Mouse (Mus musculus) E14TG2a.4 (cell line): ENCODE measurements at regions not wholly inside any gene's neighbourhood (a gene's known extent, or its start where the extent isn't known, plus 50 kb on each side); places are given as distances from the start of the nearest gene placed in this dataset.
"Not testable (repeated sequence)": the region's sequence is repeated elsewhere in the genome, so short reads cannot be mapped to it uniquely, and the experiment has no call there.

Source experiments
- H3K27me3 ChIP-seq: 2 replicates; pipeline ENCODE4 v1.6.1; 2014; ENCODE audit warnings: low read length, control low read depth; ENCODE audit not compliant: insufficient read depth
- H3K36me3 ChIP-seq: 2 replicates; pipeline ENCODE4 v1.6.1; 2014; ENCODE audit warnings: low read length, control low read depth; ENCODE audit not compliant: insufficient read depth
- H3K4me1 ChIP-seq: replicated peaks from 2 replicates; pipeline ENCODE4 v1.6.1; 2014; ENCODE audit warnings: low read depth, low read length, control low read depth
- H3K4me3 ChIP-seq: replicated peaks from 2 replicates; pipeline ENCODE4 v1.5.1; 2014; ENCODE audit warnings: mild to moderate bottlenecking, low read length
- H3K9me3 ChIP-seq: 2 replicates; pipeline ENCODE4 v1.6.1; 2014; ENCODE audit warnings: low read length, control low read depth
- CTCF ChIP-seq: conservative IDR thresholded peaks from 2 replicates; pipeline ENCODE4 v1.5.1; 2014; ENCODE audit warnings: low read length
- NANOG ChIP-seq: IDR thresholded peaks from 2 replicates; pipeline ENCODE4 v1.6.1; 2014; ENCODE audit warnings: borderline replicate concordance, low read length, mixed read lengths
- POU5F1 ChIP-seq: IDR thresholded peaks from 2 replicates; pipeline ENCODE4 v1.6.1; 2014; ENCODE audit warnings: low read length, borderline replicate concordance

DNA sequence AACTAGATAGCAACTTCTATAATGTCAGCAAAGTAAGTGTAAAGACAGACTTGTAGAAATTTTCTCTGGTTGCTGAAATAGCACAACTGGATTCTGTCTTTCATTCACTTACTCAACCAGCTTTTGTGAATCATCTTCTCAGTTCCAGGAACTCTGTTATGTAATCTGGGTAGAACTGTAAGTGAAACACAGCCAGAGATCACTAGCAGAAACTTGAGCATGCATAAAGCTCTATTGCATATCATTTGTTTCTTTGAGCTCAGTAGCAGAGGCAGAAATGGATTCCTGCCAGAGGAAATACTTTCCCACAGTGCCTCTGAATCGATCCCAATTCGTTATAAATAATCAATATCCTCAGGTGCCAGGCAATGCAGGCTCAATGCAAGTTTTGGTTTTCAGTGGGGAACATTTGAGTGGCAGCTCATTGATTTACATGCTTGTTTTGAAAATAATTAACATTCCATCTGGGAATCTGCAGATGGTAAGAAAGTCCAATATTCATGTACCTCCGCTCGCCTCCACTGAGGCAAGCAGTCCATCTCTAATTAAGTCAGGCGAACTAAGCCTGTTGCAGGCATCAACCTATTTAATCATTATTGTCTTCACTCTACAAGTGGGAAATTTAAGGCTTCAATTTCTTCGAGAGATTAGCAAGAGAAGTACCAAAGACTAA is 137.5 kb upstream of the Ghr start:
- no peaks in the 10 kb centered on the region for H3K9me3 ChIP-seq
- no peak for TF ChIP-seq CTCF
- no peak for TF ChIP-seq POU5F1
- no peak for TF ChIP-seq NANOG
- no peaks in the 10 kb centered on the region for H3K36me3 ChIP-seq
- H3K4me3 ChIP-seq: no peak overlapping the region
- no peaks in the 10 kb centered on the region for H3K4me1 ChIP-seq
- H3K27me3 ChIP-seq: no peaks in the 10 kb centered on the region

DNA sequence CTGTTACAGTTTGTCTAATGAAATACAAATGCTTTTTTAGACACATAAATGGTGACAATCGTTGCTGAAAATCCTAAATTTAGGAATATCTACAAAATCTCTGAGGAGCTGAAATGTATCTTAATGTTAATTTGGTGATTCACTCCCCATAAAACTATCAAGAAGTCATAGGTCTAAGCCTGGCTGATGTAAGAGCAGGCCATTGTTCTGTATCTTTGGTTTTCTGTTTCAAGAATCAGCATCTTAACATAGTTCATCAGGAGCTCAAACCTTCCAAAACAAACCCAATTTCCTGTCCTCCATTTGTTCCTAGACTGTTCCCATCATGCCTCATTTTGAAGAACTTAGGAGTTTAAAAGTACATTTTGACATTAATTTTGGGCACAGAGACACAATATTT is 128.5 kb upstream of the Ghr start:
- Histone ChIP-seq H3K36me3 (no peaks in the 10 kb centered on the region), H3K4me3 (no peak overlapping the region), H3K4me1 (no peaks in the 10 kb centered on the region), H3K9me3 (no peaks in the 10 kb centered on the region), H3K27me3 (no peaks in the 10 kb centered on the region)
- TF ChIP-seq NANOG (no peak), CTCF (no peak), POU5F1 (no peak)

DNA sequence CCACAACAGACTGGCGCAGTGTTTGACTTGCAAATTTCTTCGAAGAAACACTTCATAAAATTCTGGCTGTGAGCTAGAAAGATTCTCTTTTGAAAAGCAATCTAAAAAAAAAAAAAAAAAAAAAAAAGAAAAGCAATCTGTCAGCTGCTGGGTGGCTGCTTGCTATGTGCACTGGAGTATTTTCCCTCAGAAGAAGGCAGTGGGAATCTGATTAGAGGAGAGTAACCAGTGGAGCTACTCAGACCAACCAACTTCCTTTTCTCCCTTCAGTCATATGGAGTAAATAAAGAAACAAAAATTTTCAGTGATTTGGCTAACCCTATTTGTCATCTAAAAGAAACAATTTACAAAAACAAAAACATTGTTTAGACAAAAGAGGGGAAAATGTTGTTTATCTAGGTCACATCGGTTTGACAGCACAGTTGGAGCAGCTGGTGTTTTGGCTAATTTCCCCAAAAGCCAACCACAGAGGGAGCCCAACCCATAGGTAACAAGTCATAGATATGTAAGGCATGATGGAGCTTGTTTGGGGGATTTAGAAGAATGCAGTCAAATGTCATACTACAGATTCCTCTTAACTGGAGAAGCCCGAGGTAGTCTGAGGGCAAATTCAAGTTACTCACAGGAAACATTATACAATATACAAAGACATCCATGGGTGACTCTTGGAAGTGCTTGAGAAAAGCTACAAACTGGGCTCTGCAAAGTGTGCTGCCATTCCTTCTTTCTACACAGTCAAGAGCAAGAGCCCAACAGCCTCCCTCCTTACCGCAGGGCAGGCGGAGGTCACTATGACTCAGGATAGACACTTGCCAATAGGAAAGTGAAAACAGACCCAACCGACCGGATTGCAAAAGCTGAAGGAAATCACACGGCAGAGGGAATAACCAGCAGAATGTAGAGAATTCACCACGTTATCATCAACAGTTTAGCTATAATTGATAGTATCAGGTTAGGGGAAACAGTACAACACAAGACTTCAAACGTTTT is 124.1 kb upstream of the Ghr start:
- no peak for TF ChIP-seq CTCF
- TF ChIP-seq POU5F1: no peak
- TF ChIP-seq NANOG: no peak
- H3K4me3 ChIP-seq: no peak overlapping the region

DNA sequence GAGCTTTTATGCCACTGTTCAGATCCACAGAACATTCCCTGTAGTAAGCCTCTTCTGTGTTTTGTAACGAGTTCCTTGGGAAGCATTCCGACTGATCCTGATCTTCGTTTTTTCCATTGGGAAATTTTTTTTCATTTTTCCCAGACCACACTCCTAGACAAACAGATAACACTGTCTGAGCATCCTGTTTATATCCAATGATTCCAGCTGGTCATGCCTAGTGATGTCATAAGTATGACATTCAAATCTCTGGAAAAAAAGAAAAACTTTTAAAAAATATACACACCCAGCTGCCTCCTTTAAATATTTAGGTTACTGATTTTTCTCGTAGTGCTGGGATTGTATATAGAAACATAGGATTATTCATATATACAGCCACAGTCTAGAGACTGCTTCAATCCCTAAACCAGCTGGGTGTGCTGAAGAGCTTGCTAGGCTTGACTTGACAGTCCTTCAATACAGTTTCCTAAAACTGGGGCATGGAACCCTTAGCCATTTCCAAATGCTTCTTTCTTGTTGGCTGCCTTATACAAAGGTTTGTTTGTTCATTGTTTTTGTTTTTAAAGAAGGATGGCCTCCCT is 116.0 kb upstream of the Ghr start:
- Histone ChIP-seq H3K4me1 (no peaks in the 10 kb centered on the region), H3K27me3 (no peaks in the 10 kb centered on the region), H3K36me3 (no peaks in the 10 kb centered on the region), H3K9me3 (no peaks in the 10 kb centered on the region), H3K4me3 (no peak overlapping the region)
- TF ChIP-seq CTCF: no peak
- TF ChIP-seq NANOG: no peak
- TF ChIP-seq POU5F1: no peak

More for the DNA sequence above, 124.1 kb upstream of the Ghr start:
- H3K9me3 ChIP-seq: no peaks in the 10 kb centered on the region
- no peaks in the 10 kb centered on the region for H3K4me1 ChIP-seq
- no peaks in the 10 kb centered on the region for H3K36me3 ChIP-seq
- H3K27me3 ChIP-seq: no peaks in the 10 kb centered on the region

DNA sequence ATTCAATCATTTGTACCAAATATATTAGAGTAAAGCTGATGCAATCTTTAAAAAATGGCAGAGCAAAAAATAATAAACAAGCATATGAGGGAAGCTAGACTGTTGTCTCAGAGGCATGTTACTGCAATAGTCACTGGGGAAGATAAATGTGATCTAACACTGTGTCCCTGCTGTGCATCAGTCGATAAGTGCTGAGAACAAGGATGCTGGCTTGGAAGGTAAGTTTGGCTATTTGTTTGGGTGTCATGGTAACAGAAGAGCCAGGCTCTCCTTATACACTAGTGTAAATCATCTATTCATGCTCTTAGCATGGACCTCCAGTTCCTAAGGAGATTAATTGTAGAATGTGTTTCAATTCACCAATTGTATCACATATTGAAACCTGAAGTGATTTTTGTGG is 102.0 kb upstream of the Ghr start:
- no peaks in the 10 kb centered on the region for H3K27me3 ChIP-seq
- H3K4me1 ChIP-seq: no peaks in the 10 kb centered on the region
- peaks cover 2% of the 10 kb centered on the region; the same call in 1 of the 2 replicates for H3K9me3 ChIP-seq
- TF ChIP-seq CTCF (no peak), NANOG (no peak), POU5F1 (no peak)
- H3K36me3 ChIP-seq: no peaks in the 10 kb centered on the region
- H3K4me3 ChIP-seq: no peak overlapping the region

DNA sequence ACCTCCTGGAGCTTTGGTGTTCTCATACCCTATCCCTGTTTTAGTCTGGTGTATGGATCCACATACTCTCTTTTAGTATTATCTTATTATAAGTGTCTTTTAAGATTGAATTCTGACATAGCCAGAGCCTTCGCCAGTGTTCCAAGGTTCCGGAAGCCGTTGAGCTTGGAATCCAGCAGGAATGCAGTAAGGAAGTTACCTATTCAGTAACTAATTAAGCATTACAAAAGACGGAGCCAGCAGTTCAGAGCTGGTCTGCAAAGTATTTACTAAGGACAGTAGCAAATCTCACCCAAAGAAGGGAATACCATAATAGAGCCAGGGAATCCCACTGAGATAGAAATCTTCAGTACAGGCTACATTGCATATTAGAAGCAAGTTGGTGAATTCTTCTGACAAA is 93.7 kb upstream of the Ghr start:
- not testable (repeated sequence) for H3K27me3 ChIP-seq, H3K9me3 ChIP-seq, H3K36me3 ChIP-seq, H3K4me3 ChIP-seq
- peak; percentile 14; the same call in 1 of the 2 replicates for TF ChIP-seq NANOG
- peaks cover 25% of the 10 kb centered on the region for H3K4me1 ChIP-seq

DNA sequence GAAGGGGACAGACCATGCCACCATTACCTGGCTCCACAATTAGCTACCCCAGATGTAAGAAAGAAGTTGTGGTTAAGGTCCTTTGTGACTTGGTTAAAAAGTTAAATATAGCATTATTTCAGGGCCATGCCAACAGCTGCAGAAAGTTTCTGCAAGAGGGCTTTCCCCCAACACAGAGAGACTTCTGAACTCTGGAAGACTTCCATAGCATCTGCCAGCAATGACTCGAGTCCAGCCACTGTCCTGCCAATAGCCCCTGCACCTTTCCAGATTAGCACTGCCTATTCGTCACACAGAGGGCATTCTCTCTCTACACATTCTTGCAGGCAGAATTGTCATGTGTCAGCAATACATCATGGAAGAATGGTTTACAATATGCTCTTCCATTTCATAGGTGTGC is 89.3 kb upstream of the Ghr start:
- Histone ChIP-seq H3K36me3 (no peaks in the 10 kb centered on the region), H3K4me3 (no peak overlapping the region), H3K27me3 (no peaks in the 10 kb centered on the region), H3K9me3 (no peaks in the 10 kb centered on the region), H3K4me1 (peaks cover 8% of the 10 kb centered on the region)
- TF ChIP-seq CTCF: no peak
- no peak for TF ChIP-seq NANOG
- no peak for TF ChIP-seq POU5F1

DNA sequence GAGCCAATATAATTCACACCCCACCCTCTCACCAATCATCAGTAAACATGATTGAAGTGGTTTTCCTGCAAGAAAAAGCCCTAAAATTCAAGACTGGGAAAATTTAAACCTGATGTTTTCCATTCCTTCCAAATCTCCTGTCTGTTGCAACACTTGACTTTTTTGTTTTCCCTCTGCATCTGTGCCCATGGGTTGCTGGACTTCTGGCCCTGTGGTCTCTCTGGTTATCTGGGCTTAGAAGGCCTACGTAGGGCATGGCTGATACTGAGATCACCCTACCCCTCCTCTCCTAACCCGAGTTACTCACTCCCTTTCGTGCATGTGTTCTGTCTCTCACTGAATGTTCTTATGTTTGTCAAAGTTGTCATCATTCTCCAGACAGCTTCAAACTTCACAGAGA is 87.9 kb upstream of the Ghr start:
- Histone ChIP-seq H3K4me1 (peaks cover 2% of the 10 kb centered on the region; the same call in 1 of the 2 replicates), H3K4me3 (no peak overlapping the region), H3K9me3 (no peaks in the 10 kb centered on the region), H3K36me3 (no peaks in the 10 kb centered on the region), H3K27me3 (no peaks in the 10 kb centered on the region)
- TF ChIP-seq POU5F1 (no peak), CTCF (no peak), NANOG (no peak)
